Mouse (Mus musculus) left cerebral cortex, adult 18-20 months (tissue): ENCODE measurements around the gene Tedc2. TPM values are rescaled to one million over a fixed set of nuclear protein-coding genes. Genes with fewer than 3 reads are reported as not detected.

ENCODE experiments used
- DNase-seq, 2 experiments: peaks; one replicate each; pipeline ENCODE4 v3.0.0; 2021 to 2022; ENCODE audit warnings: low spot score in 2 of 2, mixed read lengths in 1 of 2
- microRNA-seq, 2 experiments: library from miRNA; unstranded; fragments of <30 nt; microRNA quantifications; one replicate each; pipeline ENCODE4 v1.2.0; 2021
- total RNA-seq, 2 experiments: library from RNA; stranded (reverse); gene quantifications; 2 replicates each; pipeline ENCODE4 v1.2.3; 2021

Tedc2 gene
- total RNA-seq, 2 experiments from 2014 or later: 9.0 to 10.4 TPM

GRCm38 (mm10) chr17:24197032-24197824 is 23.4 kb downstream of the Tedc2 start:
- peak; percentile 37 to 49 for DNase-seq

GRCm38 (mm10) chr17:24195349-24195748 is 25.3 kb downstream of the Tedc2 start:
- no peak for DNase-seq

- no peak for DNase-seq
Observed at GRCm38 (mm10) chr17:24193769-24194168, 26.9 kb downstream of the Tedc2 start.

- DNase-seq: no peak
Observed at GRCm38 (mm10) chr17:24193268-24193667, 27.4 kb downstream of the Tedc2 start.

GRCm38 (mm10) chr17:24192848-24193247 is 27.8 kb downstream of the Tedc2 start:
- no peak for DNase-seq

GRCm38 (mm10) chr17:24191481-24191880 is 29.2 kb downstream of the Tedc2 start:
- DNase-seq: no peak

GRCm38 (mm10) chr17:24190934-24191333 is 29.7 kb downstream of the Tedc2 start:
- no peak for DNase-seq

- DNase-seq: no peak
Observed at GRCm38 (mm10) chr17:24174259-24174658, 46.4 kb downstream of the Tedc2 start.

- DNase-seq: peak; percentile 63 to 70
Observed at GRCm38 (mm10) chr17:24173423-24173822, 47.2 kb downstream of the Tedc2 start.

GRCm38 (mm10) chr17:24171738-24172137 is 48.9 kb downstream of the Tedc2 start:
- DNase-seq: no peak

- no peak for DNase-seq
Observed at GRCm38 (mm10) chr17:24170729-24171128, 49.9 kb downstream of the Tedc2 start.

GRCm38 (mm10) chr17:24170125-24170524 is 50.5 kb downstream of the Tedc2 start:
- DNase-seq: no peak

GRCm38 (mm10) chr17:24169317-24170065 is 51.2 kb downstream of the Tedc2 start, which contains the start of gene Atp6v0c:
Gene Atp6v0c, minus strand, starts transcription at chr17:24169702.
- DNase-seq: peak; percentile 94 to 95

GRCm38 (mm10) chr17:24168590-24169277 is 51.9 kb downstream of the Tedc2 start:
- DNase-seq: peak; percentile 66 to 74

- DNase-seq: no peak
Observed at GRCm38 (mm10) chr17:24167891-24168505, 52.7 kb downstream of the Tedc2 start.

GRCm38 (mm10) chr17:24167120-24167519 is 53.5 kb downstream of the Tedc2 start:
- no peak for DNase-seq

Small RNA genes within 50 kb of the gene (microRNA-seq; reads per million reads assigned to microRNA genes)
- gene Mir5134 (0.42 to 4.0 reads per million in 2 experiments), gene Mir6965 (0 to 0.85 reads per million in 2 experiments)

Other genes with a start within 250 kb of the Tedc2 start
- gene Prss30, start 240.3 kb downstream of the Tedc2 start, total RNA-seq: under 1 TPM in 1 of 2 experiments, not detected in 1; 0.45 TPM
- gene Prss22, start 222.8 kb downstream of the Tedc2 start, total RNA-seq: 1 to 10 TPM; 1.5 to 2.0 TPM
- gene Prss27, start 182.7 kb downstream of the Tedc2 start, total RNA-seq: not detected
- gene Kctd5, start 147.4 kb downstream of the Tedc2 start, total RNA-seq: 10 to 100 TPM; 22.5 to 23.8 TPM
- gene Pdpk1, start 69.9 kb downstream of the Tedc2 start, total RNA-seq: 100 to 1,000 TPM; 114 to 120 TPM
- gene Amdhd2, start 57.1 kb downstream of the Tedc2 start, total RNA-seq: 10 to 100 TPM; 27.3 to 38.0 TPM
- gene Atp6v0c, start 51.1 kb downstream of the Tedc2 start, total RNA-seq: 1,000 to 10,000 TPM; 1,209 to 1,218 TPM
- gene Tbc1d24, start 15.3 kb downstream of the Tedc2 start, total RNA-seq: 10 to 100 TPM; 62.8 to 66.6 TPM
- gene Ntn3, start 11.3 kb downstream of the Tedc2 start, total RNA-seq: 1 to 10 TPM; 8.1 to 8.5 TPM
- 1 to 10 TPM; 7.1 to 8.1 TPM for gene Ccnf, start 30.6 kb upstream of the Tedc2 start, total RNA-seq
- gene Abca17, start 130.2 kb upstream of the Tedc2 start, total RNA-seq: 1 to 10 TPM in 1 of 2 experiments, under 1 TPM in 1; 0.91 to 1.3 TPM
- gene Abca3, start 131.1 kb upstream of the Tedc2 start, total RNA-seq: 10 to 100 TPM; 66.5 to 69.8 TPM
- 100 to 1,000 TPM; 129 to 133 TPM for gene Rnps1, start 193.7 kb upstream of the Tedc2 start, total RNA-seq
- gene Eci1, start 205.8 kb upstream of the Tedc2 start, total RNA-seq: 10 to 100 TPM; 28.0 to 28.7 TPM
- 10 to 100 TPM; 10.0 to 10.1 TPM for gene Dnase1l2, start 222.3 kb upstream of the Tedc2 start, total RNA-seq
- 10 to 100 TPM; 32.5 to 34.3 TPM for gene E4f1, start 249.5 kb upstream of the Tedc2 start, total RNA-seq
- gene Pgp, start 249.5 kb upstream of the Tedc2 start, total RNA-seq: 10 to 100 TPM; 69.6 to 70.1 TPM